Mouse (Mus musculus) forebrain, embryonic 11.5 days (tissue): ENCODE data around the gene Olfml1. TPM values are rescaled to one million over a fixed set of nuclear protein-coding genes. Genes with fewer than 3 reads are reported as not detected.

ENCODE experiments used
- ATAC-seq: fragments of 200-750 bp; cut with Nextera tagmentation; replicated peaks from 2 replicates; pipeline ENCODE4 v1.8.0; 2017; ENCODE audit warnings: moderate TSS enrichment; ENCODE audit not compliant: low FRiP score
- DNase-seq: peaks from one replicate; pipeline ENCODE4 v3.0.0-alpha.2; 2017; ENCODE audit warnings: low spot score
- H3K27ac ChIP-seq: fragments of 300-500 bp; sonication (generic); 2 replicates; pipeline ENCODE4 v1.5.1; 2014; ENCODE audit warnings: low read depth, low read length
- H3K27me3 ChIP-seq: fragments of 300-500 bp; sonication (generic); 2 replicates; pipeline ENCODE4 v1.6.1; 2014; ENCODE audit warnings: mild to moderate bottlenecking, low read length, mixed read lengths; ENCODE audit not compliant: control insufficient read depth, insufficient read depth
- H3K36me3 ChIP-seq: fragments of 300-500 bp; sonication (generic); 2 replicates; pipeline ENCODE4 v1.6.1; 2014; ENCODE audit warnings: mild to moderate bottlenecking, low read length, moderate library complexity, mixed read lengths; ENCODE audit not compliant: control insufficient read depth, insufficient read depth
- H3K4me1 ChIP-seq: fragments of 300-500 bp; sonication (generic); replicated peaks from 2 replicates; pipeline ENCODE4 v1.6.1; 2014; ENCODE audit warnings: low read length, mixed read lengths; ENCODE audit not compliant: control insufficient read depth, insufficient read depth
- H3K4me2 ChIP-seq: fragments of 300-500 bp; sonication (generic); 2 replicates; pipeline ENCODE4 v1.6.1; 2014; ENCODE audit warnings: low read depth, mild to moderate bottlenecking, low read length, moderate library complexity, mixed read lengths; ENCODE audit not compliant: severe bottlenecking
- H3K4me3 ChIP-seq: fragments of 300-500 bp; sonication (generic); 2 replicates; pipeline ENCODE4 v1.5.1; 2014; ENCODE audit warnings: low read depth, low read length
- H3K9ac ChIP-seq: fragments of 300-500 bp; sonication (generic); 2 replicates; pipeline ENCODE4 v1.6.1; 2014; ENCODE audit warnings: low read length
- H3K9me3 ChIP-seq: fragments of 300-500 bp; sonication (generic); 2 replicates; pipeline ENCODE4 v1.6.1; 2016; ENCODE audit warnings: low read length, mixed read lengths; ENCODE audit not compliant: control insufficient read depth
- WGBS: fragments of 180-500 bp; shearing (Covaris S2); extraction: QIAGEN DNeasy Blood & Tissue Kit; methylation state at CpG from one replicate; pipeline ENCODE4 v1.1.7; 2014; 5-methylcytosine and 5-hydroxymethylcytosine counted together
- polyA plus RNA-seq: library from polyadenylated mRNA; unstranded; fragments of >200 nt; fragmentation: Nextera tagmentation; extraction: Ambion mirVana; gene quantifications from 2 replicates; pipeline ENCODE4 v1.2.1, GENCODE M21; 2014

Gene Olfml1
- polyA plus RNA-seq, 1 experiment from 2014 or later = 6.9 TPM

- Histone ChIP-seq H3K27ac (no peak overlapping the region), H3K9ac (no peak overlapping the region), H3K4me2 (no peak overlapping the region), H3K9me3 (no peaks in the 10 kb centered on the region), H3K4me3 (no peak overlapping the region), H3K36me3 (no peaks in the 10 kb centered on the region), H3K27me3 (no peaks in the 10 kb centered on the region), H3K4me1 (no peaks in the 10 kb centered on the region)
- no peak for ATAC-seq
- DNase-seq = no peak
- 83% methylated on average over 5 of the region's 5 CpGs for WGBS
Observed at GRCm38 (mm10) chr7:107638026-107638425, 70.8 kb downstream of the Olfml1 start.

Other genes starting within 250 kb of the Olfml1 start
- 5.6 and 6.6 TPM in 2 replicates for gene Syt9, start 196.7 kb upstream of the Olfml1 start, polyA plus RNA-seq
- 3.2 and 4.2 TPM in 2 replicates for gene Ppfibp2, start 27.8 kb downstream of the Olfml1 start, polyA plus RNA-seq
- not detected in 2 replicates for gene 5330417H12Rik, start 57.7 kb downstream of the Olfml1 start, polyA plus RNA-seq
- 0.11 TPM in 1 of 2 replicates, not detected in the other for gene Cyb5r2, start 190.6 kb downstream of the Olfml1 start, polyA plus RNA-seq
- not detected in 2 replicates for gene Ovch2, start 233.8 kb downstream of the Olfml1 start, polyA plus RNA-seq
- not detected in 2 replicates for gene Olfr467, start 244.8 kb downstream of the Olfml1 start, polyA plus RNA-seq